Mouse (Mus musculus) intestine, postnatal 0 days (tissue): ENCODE measurements around the gene Utp14a. TPM values are rescaled to one million over a fixed set of nuclear protein-coding genes. Genes with fewer than 3 reads are reported as not detected.

Experiments
- ATAC-seq: fragments of 200-750 bp; cut with Nextera tagmentation; 2 replicates; pipeline ENCODE4 v1.8.0; 2017; ENCODE audit warnings: mild to moderate bottlenecking, moderate TSS enrichment, moderate library complexity
- H3K27ac ChIP-seq: fragments of 300-500 bp; sonication (generic); 2 replicates; pipeline ENCODE4 v1.5.1; 2014; ENCODE audit warnings: mild to moderate bottlenecking, low read depth, low read length, moderate library complexity
- H3K27me3 ChIP-seq: fragments of 300-500 bp; sonication (generic); replicated peaks from 2 replicates; pipeline ENCODE4 v1.6.1; 2014; ENCODE audit warnings: low read length, mixed read lengths; ENCODE audit not compliant: control insufficient read depth, insufficient read depth
- H3K36me3 ChIP-seq: fragments of 300-500 bp; sonication (generic); 2 replicates; pipeline ENCODE4 v1.6.1; 2014; ENCODE audit warnings: mild to moderate bottlenecking, moderate library complexity; ENCODE audit not compliant: control insufficient read depth, insufficient read depth
- H3K4me1 ChIP-seq: fragments of 300-500 bp; sonication (generic); replicated peaks from 2 replicates; pipeline ENCODE4 v1.6.1; 2014; ENCODE audit warnings: antibody characterized with exemption, low read length, mixed read lengths; ENCODE audit not compliant: control insufficient read depth, insufficient read depth
- H3K4me2 ChIP-seq: fragments of 300-500 bp; sonication (generic); replicated peaks from 2 replicates; pipeline ENCODE4 v1.6.1; 2014; ENCODE audit warnings: low read depth, mild to moderate bottlenecking, moderate library complexity
- H3K4me3 ChIP-seq: fragments of 300-500 bp; sonication (generic); 2 replicates; pipeline ENCODE4 v1.5.1; 2014; ENCODE audit warnings: low read depth, low read length
- H3K9ac ChIP-seq: fragments of 300-500 bp; sonication (generic); 2 replicates; pipeline ENCODE4 v1.6.1; 2014; ENCODE audit warnings: mild to moderate bottlenecking, low read depth, low read length
- H3K9me3 ChIP-seq: fragments of 300-500 bp; sonication (generic); 2 replicates; pipeline ENCODE4 v1.6.1; 2016; ENCODE audit warnings: mixed run types; ENCODE audit not compliant: control insufficient read depth
- CTCF ChIP-seq: sonication (generic); IDR thresholded peaks from 2 replicates; pipeline ENCODE4 v1.5.1; 2016; ENCODE audit warnings: low read depth, mild to moderate bottlenecking, control low read depth, antibody characterized with exemption, moderate library complexity
- WGBS: fragments of 180-500 bp; shearing (Covaris S2); extraction: QIAGEN DNeasy Blood & Tissue Kit; methylation state at CpG from one replicate; pipeline ENCODE4 v1.1.7; 2014; 5-methylcytosine and 5-hydroxymethylcytosine counted together
- polyA plus RNA-seq: library from polyadenylated mRNA; unstranded; fragments of >200 nt; fragmentation: Nextera tagmentation; extraction: Ambion mirVana; gene quantifications from 2 replicates; pipeline ENCODE4 v1.2.1, GENCODE M21; 2015

Gene Utp14a
- polyA plus RNA-seq, 1 experiment from 2014 or later = 8.4 TPM

DNA sequence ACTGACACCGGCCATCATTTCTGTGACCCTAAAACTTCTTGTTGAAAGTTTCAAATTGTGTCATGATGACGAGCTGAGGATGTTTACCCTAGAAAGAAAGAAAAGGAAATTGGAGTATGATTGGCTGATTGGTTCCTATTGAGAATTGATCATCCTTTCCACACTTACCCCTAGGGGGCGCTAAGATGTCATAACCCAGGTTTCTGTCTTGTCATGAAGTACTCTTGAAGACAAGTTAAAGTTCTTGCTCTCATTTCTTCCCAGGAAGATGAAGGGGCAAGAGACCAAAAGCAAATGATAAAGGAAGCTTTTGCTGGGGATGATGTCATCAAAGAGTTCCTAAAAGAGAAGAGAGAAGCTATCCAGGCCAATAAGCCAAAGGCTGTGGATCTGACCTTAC is 21.4 kb downstream of the Utp14a start:
- no peak overlapping the region for H3K4me3 ChIP-seq
- H3K9me3 ChIP-seq = no peaks in the 10 kb centered on the region
- 0 out of 2 replicates have a peak, but pooled peaks cover 3% of the 10 kb centered on the region for H3K36me3 ChIP-seq
- H3K27me3 ChIP-seq = no peaks in the 10 kb centered on the region
- ATAC-seq = no peak
- H3K4me1 ChIP-seq = no peaks in the 10 kb centered on the region
- H3K9ac ChIP-seq = no peak overlapping the region
- H3K27ac ChIP-seq = no peak overlapping the region
- peak; percentile 76 for TF ChIP-seq CTCF
- 42% methylated on average over 3 of the region's 3 CpGs for WGBS
- no peak overlapping the region for H3K4me2 ChIP-seq

DNA sequence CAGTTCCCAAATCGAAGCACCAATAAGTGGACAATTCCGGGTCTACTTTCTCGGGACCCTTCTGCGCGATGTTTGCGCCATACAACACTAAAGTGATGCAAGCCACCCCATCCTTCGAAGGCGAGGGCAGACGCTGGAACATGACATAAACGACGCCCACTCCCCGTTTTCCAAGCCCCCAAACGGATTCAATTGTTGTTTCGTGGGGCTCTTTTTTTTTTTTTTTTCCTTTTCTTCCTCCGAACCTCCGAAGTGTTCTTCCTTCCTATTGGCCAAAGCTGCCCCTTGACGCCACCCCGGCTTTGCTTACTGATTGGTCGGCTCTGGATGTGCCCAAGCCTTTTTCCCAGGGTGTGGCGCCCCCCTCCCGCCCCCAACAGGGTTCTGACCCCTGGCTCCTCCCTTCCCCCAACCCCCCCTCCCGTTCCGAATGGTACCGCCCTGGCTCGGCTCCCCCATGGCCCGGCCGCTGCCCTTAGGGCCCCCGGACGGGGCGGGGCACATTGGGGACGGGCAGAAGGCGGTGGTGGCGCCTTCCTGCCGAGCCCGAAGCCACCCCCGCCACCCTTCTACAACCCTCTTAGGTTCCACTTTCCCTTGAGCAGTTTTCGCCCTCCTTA is 27.8 kb downstream of the Utp14a start:
- no peaks in the 10 kb centered on the region for H3K36me3 ChIP-seq
- ATAC-seq = peak; percentile 87
- peak overlapping the region; percentile 46 for H3K4me3 ChIP-seq
- H3K9ac ChIP-seq = peak overlapping the region; percentile 46; the same call in 1 of the 2 replicates
- peak overlapping the region; percentile 66 for H3K4me2 ChIP-seq
- no peaks in the 10 kb centered on the region for H3K9me3 ChIP-seq
- peak overlapping the region; percentile 73 for H3K27ac ChIP-seq
- no peak for TF ChIP-seq CTCF
- 16% methylated on average over 37 of the region's 37 CpGs for WGBS
- no peaks in the 10 kb centered on the region for H3K27me3 ChIP-seq
- H3K4me1 ChIP-seq = no peaks in the 10 kb centered on the region

DNA sequence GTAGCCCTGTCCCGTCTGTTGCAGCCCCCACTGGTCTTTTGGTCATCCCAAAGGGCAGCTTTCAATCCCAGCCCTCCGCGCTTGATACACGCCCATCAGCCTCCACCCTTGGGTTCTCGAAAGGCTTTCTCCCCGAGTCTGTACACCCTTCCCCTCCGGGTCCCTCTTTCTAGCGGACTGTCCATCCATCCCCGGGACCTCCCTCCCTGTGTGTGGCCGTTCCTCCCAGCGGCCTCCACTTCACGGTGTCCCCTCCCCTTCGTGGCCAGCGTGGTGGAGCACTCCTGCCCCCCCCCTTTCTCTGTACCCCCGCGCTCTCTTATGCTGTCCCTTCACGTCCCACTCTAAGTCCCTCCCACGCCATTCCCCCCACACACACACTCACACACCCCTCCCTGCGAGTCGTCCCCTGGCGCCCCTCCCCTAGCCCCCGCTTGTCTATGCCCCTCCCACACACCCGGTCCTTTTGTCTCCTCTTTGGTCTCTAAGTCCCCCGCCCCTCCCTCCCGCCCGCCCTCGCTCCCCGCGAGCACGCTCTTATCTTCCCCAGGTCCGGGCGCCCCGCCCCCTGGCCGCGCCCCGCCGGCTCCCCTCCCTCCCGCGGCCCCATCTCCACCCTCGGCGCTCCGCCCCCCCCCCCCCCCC is 28.5 kb downstream of the Utp14a start:
- WGBS = 24% methylated on average over 21 of the region's 42 CpGs
- H3K27ac ChIP-seq = peak overlapping the region; percentile 73
- no peaks in the 10 kb centered on the region for H3K27me3 ChIP-seq
- no peaks in the 10 kb centered on the region for H3K36me3 ChIP-seq
- no peaks in the 10 kb centered on the region for H3K9me3 ChIP-seq
- no peaks in the 10 kb centered on the region for H3K4me1 ChIP-seq
- H3K9ac ChIP-seq = peak overlapping the region; percentile 46; the same call in 1 of the 2 replicates
- H3K4me2 ChIP-seq = peak overlapping the region; percentile 66
- no peak for TF ChIP-seq CTCF
- ATAC-seq = peak; percentile 79
- peak overlapping the region; percentile 46 for H3K4me3 ChIP-seq

DNA sequence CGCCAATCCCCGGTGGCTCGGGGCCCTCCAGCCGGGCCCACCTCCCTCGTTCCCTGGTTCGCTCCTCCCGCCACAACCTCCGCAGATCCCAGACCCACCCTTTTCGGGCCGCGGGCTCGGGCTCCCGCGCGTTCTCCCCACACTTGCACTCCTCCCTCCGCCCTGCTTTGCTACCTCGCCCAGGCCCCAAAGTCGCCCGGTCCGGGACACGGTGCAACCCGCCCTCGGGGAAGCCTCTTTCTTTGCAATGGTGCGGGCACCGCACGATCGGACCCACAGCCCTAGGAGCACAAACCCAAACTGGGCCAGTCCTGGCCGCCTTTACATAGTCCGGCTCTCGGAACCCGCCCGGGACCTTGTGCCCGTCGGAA is 29.0 kb downstream of the Utp14a start:
- Histone ChIP-seq H3K4me1 (no peaks in the 10 kb centered on the region), H3K9me3 (no peaks in the 10 kb centered on the region), H3K4me3 (peak overlapping the region; percentile 46), H3K36me3 (no peaks in the 10 kb centered on the region), H3K9ac (no peak overlapping the region), H3K27ac (peak overlapping the region; percentile 35; the same call in 1 of the 2 replicates), H3K27me3 (no peaks in the 10 kb centered on the region), H3K4me2 (peak overlapping the region; percentile 66)
- 24% methylated on average over 25 of the region's 34 CpGs for WGBS
- ATAC-seq = peak; percentile 31
- no peak for TF ChIP-seq CTCF

DNA sequence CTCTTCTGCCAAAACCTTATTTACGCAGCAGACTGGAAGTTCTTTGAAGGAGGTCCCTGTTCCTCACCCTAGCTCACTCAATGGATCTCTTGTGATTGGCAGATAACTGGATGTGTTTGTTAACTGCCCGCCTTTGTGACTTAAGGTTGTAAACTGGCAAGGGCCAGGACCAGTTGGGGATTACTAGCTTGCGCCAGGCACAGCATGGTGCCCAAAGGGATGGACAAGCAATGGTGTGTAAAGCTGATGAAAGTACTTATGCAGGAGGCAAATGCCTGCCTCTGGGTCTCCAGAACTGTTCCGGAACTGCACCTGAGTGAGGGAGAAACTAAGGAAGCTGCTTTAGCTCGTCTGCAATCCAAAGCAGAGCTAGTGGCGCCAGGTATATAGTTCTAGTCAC is 29.8 kb downstream of the Utp14a start:
- no peaks in the 10 kb centered on the region for H3K36me3 ChIP-seq
- 73% methylated on average over 6 of the region's 6 CpGs for whole genome bisulfite sequencing
- no peak overlapping the region for H3K4me3 ChIP-seq
- no peaks in the 10 kb centered on the region for H3K27me3 ChIP-seq
- H3K27ac ChIP-seq = no peak overlapping the region
- no peak for ATAC-seq
- H3K9ac ChIP-seq = no peak overlapping the region
- no peak overlapping the region for H3K4me2 ChIP-seq
- TF ChIP-seq CTCF = no peak
- H3K9me3 ChIP-seq = no peaks in the 10 kb centered on the region
- H3K4me1 ChIP-seq = no peaks in the 10 kb centered on the region

DNA sequence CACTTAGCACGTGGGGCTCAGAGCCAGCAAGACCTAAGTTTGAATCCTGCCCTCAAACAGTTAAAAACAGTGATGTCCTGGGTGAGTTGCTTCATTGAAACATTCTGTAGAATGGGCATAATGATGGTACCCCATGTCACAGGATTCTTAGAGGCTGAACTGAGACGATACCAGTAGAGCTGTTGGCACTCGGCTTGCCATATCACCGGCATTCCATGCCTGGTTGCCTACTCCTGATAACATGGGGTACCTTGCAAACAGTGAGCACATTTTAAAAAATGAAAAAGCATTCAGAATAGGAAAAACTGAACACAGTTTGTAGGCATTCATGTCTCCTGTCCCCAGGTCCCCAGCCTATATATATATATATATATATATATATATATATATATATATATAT is 31.3 kb downstream of the Utp14a start:
- Histone ChIP-seq H3K4me3 (no peak overlapping the region), H3K27me3 (no peaks in the 10 kb centered on the region), H3K4me1 (no peaks in the 10 kb centered on the region), H3K36me3 (no peaks in the 10 kb centered on the region), H3K27ac (no peak overlapping the region), H3K9ac (no peak overlapping the region), H3K4me2 (no peak overlapping the region), H3K9me3 (no peaks in the 10 kb centered on the region)
- no peak for ATAC-seq
- 86% methylated on average over 4 of the region's 4 CpGs for WGBS
- TF ChIP-seq CTCF = no peak
